Mouse (Mus musculus) megakaryocyte progenitor cell, adult 5-6 weeks (primary cell): ENCODE data around the gene Gm44503. TPM values are rescaled to one million over a fixed set of nuclear protein-coding genes. Genes with fewer than 3 reads are reported as not detected.

Experiments
- total RNA-seq, 2 experiments: library from RNA; stranded (forward) in 1 of 2; stranded (reverse) in 1 of 2; fragments of 157-497, 149-512 nt in 1 of 2; fragments of 200-1000 nt in 1 of 2; gene quantifications; 2 replicates each; pipeline versions ENCODE4 v1.2.3 to v1.2.4; 2015 to 2017

The Gm44503 gene
- total RNA-seq, 2 experiments from 2014 or later, result not detected

Other genes with a start within 250 kb of the Gm44503 start
- not detected in 2 replicates for gene Prtg, start 152.0 kb upstream of the Gm44503 start, total RNA-seq (2015)
- gene Prtg, start 152.0 kb upstream of the Gm44503 start, total RNA-seq (2017), result not detected in 2 replicates
- gene Pygo1, start 33.2 kb upstream of the Gm44503 start, total RNA-seq (2015), result not detected in 2 replicates
- gene Pygo1, start 33.2 kb upstream of the Gm44503 start, total RNA-seq (2017), result 0.03 TPM in 1 of 2 replicates, not detected in the other
- 0.07 and 0.91 TPM in 2 replicates for gene Dyx1c1, start 67 bp upstream of the Gm44503 start, total RNA-seq (2015)
- 0.58 TPM in 1 of 2 replicates, not detected in the other for gene Dyx1c1, start 67 bp upstream of the Gm44503 start, total RNA-seq (2017)
- 6.9 and 10.4 TPM in 2 replicates for gene Ccpg1os, start 26.5 kb downstream of the Gm44503 start, total RNA-seq (2015)
- 8.0 and 10.0 TPM in 2 replicates for gene Ccpg1os, start 26.5 kb downstream of the Gm44503 start, total RNA-seq (2017)
- gene Ccpg1, start 26.6 kb downstream of the Gm44503 start, total RNA-seq (2015), result 25.8 and 26.6 TPM in 2 replicates
- 48.7 and 49.7 TPM in 2 replicates for gene Ccpg1, start 26.6 kb downstream of the Gm44503 start, total RNA-seq (2017)
- gene Pigb, start 81.5 kb downstream of the Gm44503 start, total RNA-seq (2015), result 35.3 and 47.1 TPM in 2 replicates
- 7.4 and 7.8 TPM in 2 replicates for gene Pigb, start 81.5 kb downstream of the Gm44503 start, total RNA-seq (2017)
- gene Rab27a, start 86.0 kb downstream of the Gm44503 start, total RNA-seq (2015), result 63.5 and 65.1 TPM in 2 replicates
- gene Rab27a, start 86.0 kb downstream of the Gm44503 start, total RNA-seq (2017), result 161 and 179 TPM in 2 replicates
- 0.44 and 0.78 TPM in 2 replicates for gene Khdc3, start 143.0 kb downstream of the Gm44503 start, total RNA-seq (2015)
- 0.20 and 0.92 TPM in 2 replicates for gene Khdc3, start 143.0 kb downstream of the Gm44503 start, total RNA-seq (2017)
- not detected in 2 replicates for gene Gm20509, start 143.6 kb downstream of the Gm44503 start, total RNA-seq (2015)
- gene Gm20509, start 143.6 kb downstream of the Gm44503 start, total RNA-seq (2017), result 0.37 TPM in 1 of 2 replicates, not detected in the other
- 137 and 140 TPM in 2 replicates for gene Rsl24d1, start 154.6 kb downstream of the Gm44503 start, total RNA-seq (2015)
- gene Rsl24d1, start 154.6 kb downstream of the Gm44503 start, total RNA-seq (2017), result 232 and 254 TPM in 2 replicates